Mouse (Mus musculus) B cell, adult (primary cell): ENCODE measurements around the gene Tnfsf9. TPM values are rescaled to one million over a fixed set of nuclear protein-coding genes. Genes with fewer than 3 reads are reported as not detected.

ENCODE experiments used
- total RNA-seq: library from RNA; stranded (reverse); gene quantifications from 4 replicates; pipeline ENCODE4 v1.2.4, GENCODE M21; 2023; ENCODE audit not compliant: inconsistent age

The Tnfsf9 gene
- total RNA-seq, result 0.93 to 1.2 TPM in 2 of 4 replicates, not detected in the others

GRCm38 (mm10) chr17:57105181-57106034 is at the start of gene Tnfsf9:
TSS of gene Tnfsf9 (plus strand) at chr17:57105325.

GRCm38 (mm10) chr17:57058891-57059485 is 46.1 kb upstream of the Tnfsf9 start, which contains the start of gene Crb3:
TSS of gene Crb3 (plus strand) at chr17:57059105.

GRCm38 (mm10) chr17:57059486-57059977 is 45.6 kb upstream of the Tnfsf9 start, which contains the start of gene Slc25a23:
TSS of gene Slc25a23 (minus strand) at chr17:57059863.

GRCm38 (mm10) chr17:57078336-57078735 is 26.8 kb upstream of the Tnfsf9 start, which contains the start of gene Dennd1c:
TSS of gene Dennd1c (minus strand) at chr17:57078514.

GRCm38 (mm10) chr17:57087049-57087832 is 17.9 kb upstream of the Tnfsf9 start, which contains the start of gene Tubb4a:
TSS of gene Tubb4a (minus strand) at chr17:57087782.

GRCm38 (mm10) chr17:57148994-57149803 is 44.1 kb downstream of the Tnfsf9 start, which contains the start of gene Cd70:
TSS of gene Cd70 (minus strand) at chr17:57149777.

Other genes starting within 250 kb of the Tnfsf9 start
- not detected in 4 replicates for gene Acsbg2, start 230.9 kb upstream of the Tnfsf9 start, total RNA-seq
- gene 1700061G19Rik, start 229.8 kb upstream of the Tnfsf9 start, total RNA-seq, result not detected in 4 replicates
- 35.8 to 37.4 TPM (median 36.8 TPM) in 4 replicates for gene Mllt1, start 169.9 kb upstream of the Tnfsf9 start, total RNA-seq
- gene Acer1, start 123.2 kb upstream of the Tnfsf9 start, total RNA-seq, result not detected in 4 replicates
- 28.2 to 36.9 TPM (median 32.1 TPM) in 4 replicates for gene Clpp, start 115.0 kb upstream of the Tnfsf9 start, total RNA-seq
- 11.9 to 19.9 TPM (median 17.6 TPM) in 4 replicates for gene Alkbh7, start 108.0 kb upstream of the Tnfsf9 start, total RNA-seq
- 1.7 to 2.1 TPM in 2 of 4 replicates, not detected in the others for gene Pspn, start 105.3 kb upstream of the Tnfsf9 start, total RNA-seq
- gene Gtf2f1, start 94.0 kb upstream of the Tnfsf9 start, total RNA-seq, result 62.0 to 67.8 TPM (median 67.0 TPM) in 4 replicates
- gene Gm17949, start 93.9 kb upstream of the Tnfsf9 start, total RNA-seq, result 0.48 TPM in 1 of 4 replicates, not detected in the others
- gene Khsrp, start 73.8 kb upstream of the Tnfsf9 start, total RNA-seq, result 135 to 137 TPM (median 137 TPM) in 4 replicates
- not detected in 4 replicates for gene Slc25a41, start 63.7 kb upstream of the Tnfsf9 start, total RNA-seq
- 12.1 to 17.9 TPM (median 15.4 TPM) in 4 replicates for gene Crb3, start 46.2 kb upstream of the Tnfsf9 start, total RNA-seq
- gene Slc25a23, start 45.5 kb upstream of the Tnfsf9 start, total RNA-seq, result 15.2 to 25.1 TPM (median 18.8 TPM) in 4 replicates
- gene Dennd1c, start 26.8 kb upstream of the Tnfsf9 start, total RNA-seq, result 148 to 162 TPM (median 151 TPM) in 4 replicates
- gene Tubb4a, start 17.5 kb upstream of the Tnfsf9 start, total RNA-seq, result 0.22 to 0.36 TPM (median 0.24 TPM) in 3 of 4 replicates, not detected in the other
- gene Cd70, start 44.5 kb downstream of the Tnfsf9 start, total RNA-seq, result not detected in 4 replicates
- gene Tnfsf14, start 88.9 kb downstream of the Tnfsf9 start, total RNA-seq, result 0.36 TPM in 1 of 4 replicates, not detected in the others
- 1.1 to 5.8 TPM (median 4.2 TPM) in 4 replicates for gene C3, start 122.8 kb downstream of the Tnfsf9 start, total RNA-seq
- gene Gpr108, start 143.1 kb downstream of the Tnfsf9 start, total RNA-seq, result 54.2 to 60.2 TPM (median 57.3 TPM) in 4 replicates
- 8.7 to 10.7 TPM (median 9.5 TPM) in 4 replicates for gene Trip10, start 144.1 kb downstream of the Tnfsf9 start, total RNA-seq
- gene Vav1, start 173.8 kb downstream of the Tnfsf9 start, total RNA-seq, result 193 to 203 TPM (median 194 TPM) in 4 replicates